Mouse (Mus musculus) CH12.LX (cell line): Measurements from ENCODE around the gene Pradc1. TPM values are rescaled to one million over a fixed set of nuclear protein-coding genes. Genes with fewer than 3 reads are reported as not detected.

Experiments used
- DNase-seq: peaks from one replicate; pipeline ENCODE4 v3.0.0-alpha.2; 2013; ENCODE audit errors: extremely low read depth
- H3K27ac ChIP-seq: 2 replicates; pipeline ENCODE4 v1.5.1; 2012; ENCODE audit warnings: low read depth, mild to moderate bottlenecking, control low read depth, moderate library complexity; ENCODE audit not compliant: insufficient read depth
- H3K27me3 ChIP-seq: replicated peaks from 2 replicates; pipeline ENCODE3; 2012; ENCODE audit warnings: inconsistent platforms
- H3K36me3 ChIP-seq, 2 experiments: replicated peaks in 1 of 2; 2 replicates each; pipeline versions ENCODE3 to v1.6.1; 2012; ENCODE audit warnings: inconsistent platforms in 1 of 2, low read length in 1 of 2, mild to moderate bottlenecking in 1 of 2, mixed read lengths in 1 of 2, moderate library complexity in 1 of 2; ENCODE audit not compliant: control insufficient read depth in 1 of 2, insufficient read depth in 1 of 2
- H3K4me1 ChIP-seq, 2 experiments: 2 replicates each; pipeline ENCODE4 v1.6.1; 2012; ENCODE audit warnings: inconsistent platforms in 1 of 2, moderate library complexity in 1 of 2; ENCODE audit not compliant: insufficient read depth in 2 of 2, control insufficient read depth in 1 of 2
- H3K4me2 ChIP-seq: 2 replicates; pipeline ENCODE4 v1.6.1; 2012; ENCODE audit warnings: low read depth, mild to moderate bottlenecking, control low read depth; ENCODE audit not compliant: poor library complexity, insufficient read depth, severe bottlenecking
- H3K4me3 ChIP-seq, 3 experiments: fragments of 150-350 bp in 1 of 3; sonication (generic) in 1 of 3; replicated peaks in 1 of 3; 2 replicates each; pipeline versions ENCODE3 to v1.5.1; 2011 to 2012; ENCODE audit warnings: low read depth in 2 of 3, low read length in 2 of 3, mild to moderate bottlenecking in 2 of 3, moderate library complexity in 2 of 3, control low read depth in 1 of 3, improper control_type of control experiment in 1 of 3, inconsistent platforms in 1 of 3, mixed read lengths in 1 of 3; ENCODE audit not compliant: poor library complexity in 1 of 3
- H3K79me2 ChIP-seq: replicated peaks from 2 replicates; pipeline ENCODE4 v1.6.1; 2012; ENCODE audit warnings: mild to moderate bottlenecking, moderate library complexity; ENCODE audit not compliant: control insufficient read depth, poor library complexity, insufficient read depth, severe bottlenecking; ENCODE audit errors: extremely low read depth
- H3K9ac ChIP-seq: 2 replicates; pipeline ENCODE4 v1.6.1; 2012; ENCODE audit warnings: low read depth, mild to moderate bottlenecking, control low read depth, moderate library complexity; ENCODE audit not compliant: insufficient read depth
- H3K9me3 ChIP-seq: replicated peaks from 2 replicates; pipeline ENCODE3; 2012; ENCODE audit warnings: low read length, inconsistent platforms, mixed read lengths
- CHD1 ChIP-seq: IDR thresholded peaks from 2 replicates; pipeline ENCODE4 v1.6.1; 2012; ENCODE audit warnings: low read depth, low read length, improper control_type of control experiment, inconsistent platforms
- CHD2 ChIP-seq: IDR thresholded peaks from 2 replicates; pipeline ENCODE4 v1.6.1; 2011; ENCODE audit warnings: low read length, improper control_type of control experiment
- ETS1 ChIP-seq: conservative IDR thresholded peaks from 2 replicates; pipeline ENCODE4 v1.6.1; 2012; ENCODE audit warnings: low read depth, mild to moderate bottlenecking, inconsistent platforms, low read length, improper control_type of control experiment, moderate library complexity
- JUN ChIP-seq: IDR thresholded peaks from 2 replicates; pipeline ENCODE4 v1.6.1; 2011; ENCODE audit warnings: low read depth, mild to moderate bottlenecking, low read length, improper control_type of control experiment, moderate library complexity; ENCODE audit not compliant: insufficient read depth
- JUND ChIP-seq: conservative IDR thresholded peaks from 2 replicates; pipeline ENCODE4 v1.6.1; 2011; ENCODE audit warnings: low read depth, low read length, improper control_type of control experiment
- MAX ChIP-seq: IDR thresholded peaks from 2 replicates; pipeline ENCODE4 v1.6.1; 2011; ENCODE audit warnings: low read length, improper control_type of control experiment
- MXI1 ChIP-seq: IDR thresholded peaks from 2 replicates; pipeline ENCODE4 v1.6.1; 2011; ENCODE audit warnings: mild to moderate bottlenecking, low read depth, low read length, improper control_type of control experiment
- POLR2A ChIP-seq: IDR thresholded peaks from 2 replicates; pipeline ENCODE4 v1.6.1; 2011; ENCODE audit warnings: low read depth, mild to moderate bottlenecking, improper control_type of control experiment, low read length
- POLR2AphosphoS2 ChIP-seq: IDR thresholded peaks from 2 replicates; pipeline ENCODE4 v1.6.1; 2011; ENCODE audit warnings: low read depth, low read length, improper control_type of control experiment
- RAD21 ChIP-seq: IDR thresholded peaks from 2 replicates; pipeline ENCODE4 v1.6.1; 2011; ENCODE audit warnings: low read depth, mild to moderate bottlenecking, low read length, improper control_type of control experiment, moderate library complexity
- TBP ChIP-seq: conservative IDR thresholded peaks from 2 replicates; pipeline ENCODE4 v1.6.1; 2011; ENCODE audit warnings: low read depth, low read length, improper control_type of control experiment
- TCF12 ChIP-seq: IDR thresholded peaks from 2 replicates; pipeline ENCODE4 v1.6.1; 2014; ENCODE audit warnings: low read depth, mild to moderate bottlenecking, inconsistent platforms, low read length, improper control_type of control experiment
- UBTF ChIP-seq: IDR thresholded peaks from 2 replicates; pipeline ENCODE4 v1.6.1; 2012; ENCODE audit warnings: low read depth, mild to moderate bottlenecking, inconsistent platforms, low read length, improper control_type of control experiment, moderate library complexity
- ZC3H11A ChIP-seq: IDR thresholded peaks from 2 replicates; pipeline ENCODE4 v1.6.1; 2012; ENCODE audit warnings: low read depth, mild to moderate bottlenecking, inconsistent platforms, low read length, improper control_type of control experiment
- ZMIZ1 ChIP-seq: IDR thresholded peaks from 2 replicates; pipeline ENCODE4 v1.6.1; 2012; ENCODE audit warnings: low read depth, mild to moderate bottlenecking, inconsistent platforms, low read length, improper control_type of control experiment
- dilution Hi-C: fragments of 300-500 bp; cut with MboI; formaldehyde crosslinking; loops from 2 replicates; pipeline ENCODE4 v1.14.3; 2020; ENCODE audit warnings: low sequenced_read_pairs; ENCODE audit not compliant: extremely low pct_unique_long_range_greater_than_20kb, extremely low pct_ligation_motif_present
- in situ Hi-C: fragments of 300-500 bp; cut with MboI; formaldehyde crosslinking; loops from 3 replicates; pipeline ENCODE4 v1.14.3; 2019; ENCODE audit warnings: low sequenced_read_pairs, low pct_ligation_motif_present, low pct_unique_long_range_greater_than_20kb, mixed read lengths
- polyA plus RNA-seq: library from polyadenylated mRNA; unstranded; fragments of >175 nt; gene quantifications from 2 replicates; pipeline ENCODE4 v1.2.1, GENCODE M21; 2012; ENCODE audit warnings: low read depth; ENCODE audit not compliant: insufficient read length
- total RNA-seq, 2 experiments: library from RNA; depleted of rRNA; stranded (reverse); fragments of 300-350 nt in 1 of 2; fragments of >200 nt in 1 of 2; gene quantifications; 2 replicates each; pipeline ENCODE4 v1.2.3; 2012 to 2014

The Pradc1 gene
- total and polyA plus RNA-seq, 3 experiments: 11.0 to 18.8 (median 16.3) TPM

GRCm38 (mm10) chr6:85472542-85472941 lies 20.8 kb upstream of the Pradc1 start:
- Histone ChIP-seq H3K9ac (no peak overlapping the region), H3K36me3 (peaks cover 17 to 27% of the 10 kb centered on the region in 2 experiments), H3K79me2 (no peaks in the 10 kb centered on the region), H3K4me2 (no peak overlapping the region), H3K4me3 (no peak overlapping the region), H3K4me1 (peaks cover 2 to 5% of the 10 kb centered on the region in 2 experiments; a peak in 2 of 4 replicates), H3K9me3 (no peaks in the 10 kb centered on the region), H3K27me3 (peaks cover 21% of the 10 kb centered on the region), H3K27ac (no peak overlapping the region)
- no peak for DNase-seq
- TF ChIP-seq JUN (no peak), CHD1 (no peak)
- dilution Hi-C loops (no loop called here), in situ Hi-C loops (loop anchor here (25.0 kb wide), 1 partner anchor 440 kb away; the partner anchor contains the start of genes Nat8f1, Nat8f4 and Tprkb)

GRCm38 (mm10) chr6:85471962-85472361 lies 20.2 kb upstream of the Pradc1 start:
- H3K79me2 ChIP-seq: no peaks in the 10 kb centered on the region
- H3K4me2 ChIP-seq: no peak overlapping the region
- H3K9me3 ChIP-seq: no peaks in the 10 kb centered on the region
- peaks cover 2 to 5% of the 10 kb centered on the region in 2 experiments; a peak in 2 of 4 replicates for H3K4me1 ChIP-seq
- no peak overlapping the region for H3K4me3 ChIP-seq
- TF ChIP-seq POLR2A (no peak), JUND (no peak), JUN (no peak), TCF12 (no peak), CHD2 (no peak), ETS1 (no peak), RAD21 (no peak)
- H3K36me3 ChIP-seq: peaks cover 23 to 33% of the 10 kb centered on the region in 2 experiments
- dilution Hi-C loops: no loop called here
- no peak overlapping the region for H3K9ac ChIP-seq
- peaks cover 19% of the 10 kb centered on the region for H3K27me3 ChIP-seq
- in situ Hi-C loops: loop anchor here (25.0 kb wide), 1 partner anchor 440 kb away; the partner anchor contains the start of genes Nat8f1, Nat8f4 and Tprkb
- DNase-seq: no peak
- no peak overlapping the region for H3K27ac ChIP-seq

GRCm38 (mm10) chr6:85469660-85470430 lies 18.1 kb upstream of the Pradc1 start:
- peaks cover 44 to 54% of the 10 kb centered on the region in 2 experiments for H3K36me3 ChIP-seq
- DNase-seq: no peak
- H3K9ac ChIP-seq: no peak overlapping the region
- no peak overlapping the region for H3K4me3 ChIP-seq
- in situ Hi-C loops: loop anchor here (25.0 kb wide), 1 partner anchor 442 kb away; the partner anchor contains the start of genes Nat8f1, Nat8f4 and Tprkb
- 0 out of 2 replicates have a peak, but pooled peaks cover 6% of the 10 kb centered on the region for H3K79me2 ChIP-seq
- peaks cover 2 to 5% of the 10 kb centered on the region in 2 experiments; a peak in 2 of 4 replicates for H3K4me1 ChIP-seq
- H3K9me3 ChIP-seq: no peaks in the 10 kb centered on the region
- TF ChIP-seq ZMIZ1 (peak; percentile 5; the same call in 1 of the 2 replicates), POLR2AphosphoS2 (0 out of 2 replicates have a peak, but pooled peaks have one; percentile 58), MAX (no peak), ZC3H11A (no peak), UBTF (no peak), CHD2 (peak; percentile 16), TBP (no peak), POLR2A (peak; percentile 19; the same call in 1 of the 2 replicates), MXI1 (no peak), RAD21 (no peak)
- no peak overlapping the region for H3K27ac ChIP-seq
- no peak overlapping the region for H3K4me2 ChIP-seq
- peaks cover 10% of the 10 kb centered on the region for H3K27me3 ChIP-seq
- dilution Hi-C loops: no loop called here
